Mouse (Mus musculus) megakaryocyte-erythroid progenitor cell, adult 5-6 weeks (primary cell): Measurements from ENCODE around the gene Epb41l5. TPM values are rescaled to one million over a fixed set of nuclear protein-coding genes. Genes with fewer than 3 reads are reported as not detected.

ENCODE experiments used
- ATAC-seq: replicated peaks from 2 replicates; pipeline ENCODE4 v1.8.0; 2016; ENCODE audit warnings: mild to moderate bottlenecking, inconsistent platforms; ENCODE audit not compliant: severe bottlenecking, poor library complexity, low FRiP score, low TSS enrichment
- total RNA-seq, 2 experiments: library from RNA; stranded (forward) in 1 of 2; stranded (reverse) in 1 of 2; fragments of 200-1000, 215-1000 nt in 1 of 2; fragments of >200 nt in 1 of 2; fragmentation: Nextera tagmentation in 1 of 2; gene quantifications; 2 replicates each; pipeline ENCODE4 v1.2.3; 2014 to 2017

The Epb41l5 gene
- total RNA-seq, 2 experiments from 2014 or later: 5.5 to 10.0 TPM

DNA sequence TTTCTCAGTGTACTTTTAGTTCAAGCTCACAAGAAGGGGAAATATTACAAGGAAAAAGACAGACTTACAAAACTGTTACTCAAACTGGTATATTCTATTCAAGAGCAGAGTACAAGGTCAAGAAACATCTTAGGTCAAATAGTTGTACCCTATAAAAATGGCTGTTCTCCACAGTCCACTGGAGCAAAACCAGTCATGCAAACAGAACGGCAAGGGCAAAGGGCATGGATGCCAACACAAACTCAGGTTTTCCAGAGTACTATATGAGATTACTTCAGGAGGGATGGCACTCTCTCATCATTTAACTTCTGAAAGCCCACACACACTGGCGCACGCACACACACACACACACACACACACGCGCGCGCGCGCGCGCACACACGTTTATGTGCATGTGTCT, 46.4 kb downstream of the Epb41l5 start:
- no peak for ATAC-seq

DNA sequence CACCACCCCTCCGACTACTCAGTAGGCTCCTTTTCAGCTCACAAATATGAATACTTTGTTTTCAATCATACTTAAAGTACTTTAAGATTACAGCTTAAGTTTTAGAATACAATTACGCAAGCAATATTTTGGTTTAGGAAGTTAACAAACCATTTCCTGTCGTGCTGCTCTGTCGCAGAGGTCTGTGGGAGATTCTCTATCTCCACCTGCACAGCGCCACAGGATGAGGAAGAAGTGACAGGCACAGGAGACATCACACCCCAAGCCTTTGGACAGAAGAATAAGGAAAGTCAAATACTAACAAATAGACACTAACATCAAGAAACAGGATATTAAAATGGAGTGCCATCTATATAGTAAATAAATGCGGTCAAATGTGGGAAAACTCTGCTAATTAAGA, 49.9 kb downstream of the Epb41l5 start:
- no peak for ATAC-seq

DNA sequence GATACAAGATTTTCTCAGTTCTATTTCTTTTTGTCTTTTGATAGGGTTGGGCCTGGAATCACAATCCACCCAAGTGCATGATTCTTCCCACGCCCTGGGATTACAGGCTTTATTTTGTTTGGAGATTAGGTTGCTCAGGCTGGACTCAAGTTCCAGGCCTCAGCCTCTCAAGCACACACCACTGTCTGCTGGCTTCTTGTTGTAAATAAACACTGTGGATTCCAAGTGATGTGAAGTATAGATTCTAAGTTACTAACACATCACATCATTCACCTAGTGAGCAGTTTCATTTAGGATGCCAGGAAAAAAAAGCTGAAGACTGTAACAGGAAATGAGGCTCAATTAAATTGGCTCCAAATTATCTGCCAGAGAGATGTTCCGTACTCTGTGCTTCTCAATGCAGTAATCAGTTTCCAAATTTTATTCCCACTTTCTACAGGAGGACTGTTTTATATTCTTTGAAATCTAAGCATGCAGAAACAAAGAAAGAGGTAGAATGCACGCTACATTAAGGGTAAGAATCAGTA, 51.8 kb downstream of the Epb41l5 start:
- ATAC-seq: no peak

DNA sequence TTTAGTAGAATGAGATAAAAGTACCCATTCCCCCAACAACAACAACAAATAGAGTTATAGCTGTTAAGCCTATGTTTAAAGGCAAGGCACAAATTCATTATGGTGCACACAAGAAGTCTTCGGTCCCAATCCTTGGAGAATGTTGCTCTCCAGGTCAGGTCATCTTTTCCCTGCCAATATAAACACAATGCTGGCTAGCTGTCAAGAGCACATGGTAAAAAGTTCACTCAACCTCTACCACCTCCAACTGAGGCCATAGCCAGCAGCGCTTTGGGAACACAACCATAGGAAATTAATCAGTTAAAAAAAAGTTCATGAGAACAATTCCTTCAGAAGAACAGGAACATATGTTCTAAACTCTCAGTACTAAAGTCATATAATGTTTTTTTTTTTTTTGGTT, 58.8 kb downstream of the Epb41l5 start:
- no peak for ATAC-seq

DNA sequence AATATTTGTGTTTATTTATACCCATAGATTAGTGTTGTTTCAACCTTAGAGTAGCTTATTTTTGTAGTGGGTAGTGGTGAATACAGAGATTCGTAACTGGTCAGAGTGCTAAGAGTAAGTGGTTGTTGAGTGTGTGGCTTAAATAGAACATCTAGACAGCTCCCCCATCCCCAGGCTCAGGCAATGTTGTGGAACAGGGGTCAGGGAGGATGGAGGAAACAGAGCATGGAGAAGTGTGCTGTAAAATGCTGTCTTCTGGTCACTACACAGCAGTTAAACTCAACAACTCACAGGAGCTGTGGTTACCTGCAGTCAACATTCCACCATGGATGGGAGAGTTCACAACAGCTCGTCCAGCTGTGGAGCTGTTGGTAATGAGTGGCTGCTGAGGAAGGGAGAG, 63.8 kb downstream of the Epb41l5 start:
- no peak for ATAC-seq

DNA sequence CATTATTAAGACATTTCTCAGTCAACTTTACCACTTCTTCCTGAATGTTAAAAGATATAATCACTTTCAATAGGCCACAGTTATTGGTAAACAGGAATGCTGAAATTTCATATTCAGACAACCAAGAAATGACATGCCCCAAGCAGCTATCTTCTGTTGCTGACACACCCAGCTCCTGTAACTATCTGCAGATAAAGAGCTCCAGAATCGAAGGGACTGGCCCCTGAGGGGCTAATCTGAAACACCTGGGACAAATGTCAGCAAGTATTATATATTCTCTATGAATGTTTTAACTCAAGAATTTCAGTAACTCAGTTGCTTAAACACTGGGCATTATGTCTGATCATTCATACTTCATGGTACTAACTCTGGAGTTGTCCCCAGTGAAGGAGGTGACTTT, 78.7 kb downstream of the Epb41l5 start:
- ATAC-seq: peak; percentile 52; the same call in 1 of the 2 replicates

DNA sequence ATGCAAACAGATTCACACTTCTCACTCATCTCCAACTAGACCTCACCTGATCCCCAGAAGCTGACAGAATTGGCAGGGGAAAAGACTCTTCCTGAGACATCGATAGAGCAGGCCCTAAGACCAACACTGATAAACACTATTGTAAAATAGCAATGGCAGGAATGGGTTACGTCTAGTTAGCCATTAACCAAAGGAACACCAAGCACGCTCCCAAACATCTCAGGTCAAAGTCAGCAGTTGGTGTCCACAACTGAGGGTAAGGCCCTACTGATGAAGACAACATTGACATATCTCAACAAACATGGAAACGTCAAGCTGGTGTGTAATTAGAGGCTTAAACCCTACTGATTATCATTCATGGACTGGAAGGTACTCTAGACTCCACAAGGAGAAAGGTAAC, 83.3 kb downstream of the Epb41l5 start:
- ATAC-seq: no peak

DNA sequence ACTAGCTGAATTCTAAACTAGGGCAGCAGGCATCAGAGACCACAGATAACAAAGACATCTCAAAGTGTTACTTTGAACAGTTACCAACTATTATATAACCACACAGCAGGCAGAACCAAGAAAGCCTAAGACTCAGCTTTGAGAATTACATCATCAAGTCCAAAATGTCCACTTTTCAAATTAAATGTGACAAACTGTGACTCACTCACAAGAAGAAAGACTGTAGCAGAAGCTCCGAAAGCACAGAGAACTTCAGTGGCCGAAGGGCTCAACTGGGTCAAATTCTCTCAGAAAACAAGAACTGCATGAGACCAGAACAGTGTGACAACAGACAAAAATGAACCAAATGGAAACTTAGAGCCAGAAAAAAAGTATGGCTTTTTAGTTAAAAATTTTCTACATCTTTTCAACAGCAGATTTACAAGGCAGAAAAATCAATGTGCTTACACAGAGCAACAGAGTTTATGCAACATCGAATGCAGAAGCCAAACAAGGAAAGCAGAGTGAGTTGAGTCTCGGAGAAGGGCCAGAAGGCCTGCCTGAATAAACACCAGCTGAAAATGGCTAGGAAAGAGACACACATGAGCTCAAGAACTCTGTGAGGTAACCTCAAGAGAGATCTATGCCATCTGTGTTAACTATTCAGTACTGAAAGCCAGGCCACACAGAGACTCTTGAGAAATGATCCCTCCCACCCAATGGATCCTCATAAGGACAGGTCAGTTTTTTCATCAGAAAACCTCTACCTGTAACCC, 91.0 kb downstream of the Epb41l5 start:
- ATAC-seq: no peak

DNA sequence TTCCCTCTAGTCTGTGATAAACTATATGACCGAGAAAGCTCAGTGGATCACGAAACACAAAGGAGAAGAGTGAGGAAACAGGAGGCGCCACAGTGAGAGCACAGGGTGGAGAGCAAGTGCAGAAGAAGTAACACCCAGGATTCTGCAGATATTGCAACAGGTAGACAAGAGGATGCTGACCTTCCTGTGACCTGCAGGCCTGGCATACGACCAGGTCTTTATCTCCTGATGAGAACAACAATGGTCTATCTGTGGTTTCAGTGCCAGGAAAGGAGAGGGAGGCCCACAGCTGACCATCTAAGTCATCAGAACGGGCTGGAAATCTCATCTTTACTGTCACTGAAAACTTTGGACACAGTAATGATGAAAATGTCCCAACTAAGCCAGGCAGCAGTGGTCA, 93.1 kb downstream of the Epb41l5 start:
- no peak for ATAC-seq

DNA sequence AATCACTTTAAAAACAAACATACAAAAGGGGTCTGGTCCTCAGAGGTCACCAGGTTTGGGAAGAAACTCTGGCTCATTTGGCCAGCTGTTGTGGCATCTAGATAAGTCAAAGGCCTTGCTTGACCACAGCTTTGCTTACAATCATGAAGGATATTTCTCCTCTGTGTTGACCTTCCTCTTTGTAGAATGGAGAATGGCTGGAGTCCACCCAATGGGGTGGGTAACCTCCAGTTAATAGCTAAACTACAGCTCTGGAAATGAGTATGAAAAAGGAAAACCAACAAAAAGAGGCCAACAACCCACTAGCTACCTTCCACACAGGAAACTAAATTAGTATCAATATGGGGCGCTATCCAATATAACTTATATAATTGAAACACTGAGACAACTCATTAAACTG, 97.1 kb downstream of the Epb41l5 start:
- ATAC-seq: no peak

DNA sequence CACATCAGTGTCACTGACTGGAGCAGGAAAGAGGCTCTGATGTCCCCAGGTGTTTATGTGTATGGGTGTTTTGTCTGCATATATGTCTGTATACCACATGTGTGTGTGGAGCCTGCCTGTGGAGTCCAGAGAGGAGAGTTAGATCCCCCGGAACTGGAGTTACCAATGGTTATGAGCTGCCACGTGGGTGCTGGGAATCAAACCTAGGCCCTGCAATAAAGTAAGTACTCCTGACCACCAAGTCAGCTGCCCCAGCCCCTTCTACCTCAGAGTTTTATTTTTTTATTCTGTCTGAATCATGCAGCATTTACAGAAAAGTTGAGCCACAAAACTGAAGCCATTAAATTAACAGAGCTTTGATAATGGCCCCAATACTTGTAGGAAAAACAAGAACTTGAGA, 98.7 kb downstream of the Epb41l5 start:
- ATAC-seq: no peak

DNA sequence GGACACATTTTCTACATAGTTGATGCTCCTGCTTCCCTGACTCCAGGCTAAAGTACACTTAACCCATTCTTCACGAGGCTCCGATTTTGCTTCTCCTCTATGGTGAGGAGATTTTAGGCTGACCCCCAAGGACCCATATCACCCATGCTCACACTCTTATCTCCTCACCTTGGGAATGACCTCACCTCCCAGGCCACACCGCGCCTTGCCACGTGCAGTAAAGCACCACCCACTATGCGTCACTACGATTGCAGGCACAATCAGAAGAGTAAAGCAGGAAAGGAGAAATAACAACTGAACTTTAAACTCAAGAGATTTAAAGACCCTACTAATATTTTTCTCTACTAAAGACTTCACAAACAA, 99.5 kb downstream of the Epb41l5 start:
- ATAC-seq: no peak

DNA sequence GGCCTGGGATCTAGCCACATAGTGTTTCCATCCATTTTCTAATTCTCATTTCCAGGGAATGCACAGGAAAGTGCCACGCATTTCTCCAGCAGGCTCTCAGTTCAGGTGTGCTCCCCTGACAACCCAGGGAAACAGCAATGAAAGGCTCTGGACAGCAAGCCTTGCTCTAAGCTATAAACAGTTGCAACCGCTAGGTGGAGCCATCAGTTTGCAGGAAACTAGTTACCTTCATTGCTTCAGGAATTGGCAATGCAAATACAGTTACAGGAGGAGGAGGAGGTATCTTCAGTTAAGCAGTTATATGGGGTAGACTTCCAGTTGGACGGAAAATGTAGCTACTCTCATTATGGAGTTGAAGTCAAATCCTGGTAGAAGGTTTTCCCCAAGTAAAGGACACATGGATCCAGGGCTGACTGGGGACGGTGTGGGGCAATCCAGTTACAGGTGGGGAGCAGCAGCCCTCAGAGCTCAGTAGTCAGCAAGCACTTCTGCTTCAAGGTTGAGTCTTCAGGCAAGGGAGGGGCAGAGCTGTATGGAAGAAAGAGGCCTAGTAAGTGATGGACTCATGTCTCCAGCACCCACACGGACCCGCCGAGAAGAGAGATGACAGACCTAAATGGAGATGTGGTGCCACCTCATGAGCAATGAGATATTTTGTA, 100.0 kb downstream of the Epb41l5 start:
- ATAC-seq: peak; percentile 87

DNA sequence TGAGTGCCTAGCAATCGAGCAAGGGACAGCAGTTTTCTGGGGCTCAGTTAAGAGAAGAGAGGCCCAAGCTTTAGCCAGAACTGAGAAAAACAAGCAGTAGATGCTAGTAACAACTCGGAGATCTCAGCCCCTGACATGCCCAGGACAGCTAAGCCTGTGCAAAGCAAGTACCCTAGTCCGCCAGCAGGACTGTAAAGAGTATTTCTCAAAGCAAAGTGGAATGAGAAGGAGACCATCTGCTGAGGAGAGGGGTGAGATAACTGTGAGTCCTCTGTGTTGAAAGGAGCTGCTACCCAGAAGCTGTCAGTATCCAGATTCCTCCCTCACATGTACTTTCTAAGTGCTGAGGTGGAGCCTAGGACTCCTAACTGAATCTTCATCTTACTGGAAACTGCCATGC, 102.3 kb downstream of the Epb41l5 start:
- ATAC-seq: no peak

DNA sequence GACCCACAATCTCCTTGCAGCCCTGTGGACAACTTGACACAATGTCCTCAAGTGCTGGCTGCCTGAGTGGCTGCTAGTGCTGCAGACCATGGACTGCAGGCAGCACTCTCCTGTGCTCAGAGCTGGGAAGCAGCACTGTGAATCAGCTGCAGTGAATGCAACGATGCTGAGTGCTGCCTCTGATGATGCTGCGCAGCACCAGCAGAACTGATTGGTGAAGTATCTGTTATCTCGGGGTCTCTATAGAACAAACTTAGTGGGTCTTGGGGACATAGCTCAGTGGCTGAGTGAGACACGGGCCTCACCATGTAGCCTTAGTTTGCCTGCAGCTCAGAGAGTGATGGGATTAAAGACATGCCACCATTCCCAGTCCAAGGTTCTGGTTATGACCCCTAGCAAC, 103.1 kb downstream of the Epb41l5 start:
- ATAC-seq: no peak

DNA sequence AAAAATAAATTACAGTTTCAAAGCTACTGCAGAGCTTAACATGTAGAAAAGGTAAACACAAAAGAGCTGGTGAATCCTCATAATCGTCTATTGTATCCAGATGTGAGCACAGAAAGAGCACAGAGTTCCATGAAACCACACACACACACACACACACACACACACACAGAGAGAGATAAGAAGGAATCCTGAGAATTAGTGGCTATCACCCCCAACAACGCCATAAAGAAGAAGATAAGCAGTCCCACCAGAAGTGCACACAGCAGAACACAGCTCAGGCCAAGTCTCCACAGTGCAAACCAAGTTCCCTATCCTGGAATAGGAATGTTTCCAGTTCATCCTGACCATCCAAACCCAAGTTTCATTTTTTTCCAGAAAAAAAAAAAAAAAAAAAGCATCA, 103.6 kb downstream of the Epb41l5 start:
- ATAC-seq: no peak

DNA sequence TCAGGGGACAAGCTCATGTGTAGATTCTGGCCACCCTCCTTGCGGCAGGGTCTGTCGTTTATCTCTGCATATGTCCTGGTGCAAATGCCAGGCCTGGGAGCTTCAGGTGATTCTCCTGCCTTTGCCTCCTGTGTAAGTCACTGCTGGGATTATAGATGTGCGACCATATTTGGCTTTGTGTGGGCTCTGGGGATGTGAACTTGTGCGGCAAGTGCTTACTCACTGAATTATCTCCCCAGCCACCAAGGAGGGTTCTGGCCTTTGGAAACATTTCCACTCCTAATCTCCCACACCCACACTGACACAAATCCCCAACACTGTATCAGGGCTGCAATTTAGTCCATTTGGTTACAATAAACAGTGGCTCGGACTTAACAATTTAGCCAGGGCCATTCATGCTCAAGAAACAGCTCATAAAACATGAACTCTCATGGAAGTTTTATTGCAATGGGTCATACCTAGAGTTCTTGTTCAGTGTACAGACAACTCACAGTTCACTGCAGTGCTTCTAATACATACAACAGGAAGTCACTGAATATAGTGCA, 104.1 kb downstream of the Epb41l5 start:
- no peak for ATAC-seq

DNA sequence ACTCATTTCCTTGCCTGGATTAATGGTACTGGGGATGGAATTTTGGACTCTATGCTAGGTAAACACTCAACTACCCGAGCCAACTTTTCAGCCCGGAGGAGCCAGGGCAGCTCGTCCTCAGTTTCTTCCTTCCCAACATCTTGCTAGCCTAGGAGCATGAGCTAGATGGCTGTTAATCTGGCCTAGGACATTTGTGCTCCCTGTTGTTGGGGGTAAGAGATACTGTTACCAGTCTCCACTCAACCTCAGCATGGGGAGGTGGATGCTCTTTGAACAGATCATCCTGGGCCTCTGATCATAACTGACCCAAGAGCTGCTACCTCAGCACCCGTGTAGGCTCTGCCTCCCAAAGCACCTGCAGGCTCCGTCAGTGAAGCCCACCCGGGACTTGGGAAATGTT, 105.5 kb downstream of the Epb41l5 start:
- no peak for ATAC-seq

DNA sequence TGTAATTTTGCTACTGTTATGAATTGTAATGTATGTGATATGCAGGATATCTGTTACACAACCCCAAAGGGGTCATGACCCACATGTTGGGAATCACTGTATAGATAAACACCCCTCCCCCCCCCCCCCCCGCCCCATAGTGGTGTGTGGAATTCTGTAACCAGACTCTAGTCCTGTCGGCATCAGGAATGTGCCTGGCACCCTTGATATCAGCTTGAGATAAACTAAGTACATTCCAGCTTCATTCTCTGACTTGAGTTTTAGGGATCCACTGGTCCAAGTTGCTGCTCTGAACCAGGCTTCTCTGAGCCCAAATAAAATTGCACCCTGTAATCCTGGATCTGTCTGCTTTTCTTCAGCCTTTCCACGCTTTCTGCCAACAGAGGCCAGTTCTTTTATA, 107.2 kb downstream of the Epb41l5 start:
- no peak for ATAC-seq

DNA sequence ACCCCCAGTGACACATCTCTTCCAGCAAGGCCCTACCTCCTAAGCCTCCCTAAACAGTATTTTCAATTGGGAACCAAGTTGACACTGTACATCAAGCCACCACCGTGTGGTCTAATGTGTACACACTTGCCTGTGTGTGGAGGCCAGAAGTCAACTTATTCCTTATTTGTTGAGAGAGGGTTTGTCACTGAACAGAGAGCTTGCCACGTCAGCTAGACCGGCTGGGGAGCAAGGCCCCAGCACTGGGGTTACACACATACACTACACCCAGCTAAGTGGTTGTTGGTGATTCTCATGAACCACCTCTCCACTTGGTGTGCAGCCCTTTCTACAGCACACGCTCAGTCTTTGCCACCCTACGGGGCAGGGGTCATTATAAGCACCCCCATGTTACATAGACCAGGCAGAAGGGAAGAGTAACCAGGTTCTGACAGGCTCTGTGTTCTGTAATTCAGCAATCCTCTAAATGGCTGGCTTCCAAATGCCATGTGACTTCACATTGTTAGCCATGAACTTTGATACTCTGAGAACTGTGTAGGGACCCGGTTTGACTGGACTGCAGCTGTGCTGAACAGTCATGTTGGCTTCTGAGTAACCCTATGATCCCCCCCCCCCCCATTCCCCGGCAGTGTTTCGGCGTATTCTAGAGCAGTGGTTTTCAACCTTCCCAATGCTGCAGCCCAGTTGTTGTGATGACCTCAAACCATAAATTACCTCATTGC, 107.8 kb downstream of the Epb41l5 start:
- ATAC-seq: no peak
